Mouse (Mus musculus): ENCODE measurements around the gene Htatip2.

The Htatip2 gene

GRCm38 (mm10) chr7:49786618-49787382, 27.9 kb downstream of the Htatip2 start:
- DNase-seq (ENCODE audit: low read depth, low spot score), result peak; percentile 73

GRCm38 (mm10) chr7:49787383-49787645, 28.4 kb downstream of the Htatip2 start:
- DNase-seq (ENCODE audit: low read depth, low spot score), result no peak

- no peak for DNase-seq (ENCODE audit: low read depth, low spot score)
Measured at GRCm38 (mm10) chr7:49794304-49794703, 35.4 kb downstream of the Htatip2 start.

- no peak for DNase-seq (ENCODE audit: low read depth, low spot score)
Measured at GRCm38 (mm10) chr7:49797171-49797570, 38.3 kb downstream of the Htatip2 start.

GRCm38 (mm10) chr7:49803511-49803910, 44.6 kb downstream of the Htatip2 start:
- DNase-seq (ENCODE audit: low read depth, low spot score), result no peak

- no peak for DNase-seq (ENCODE audit: low read depth, low spot score)
Measured at GRCm38 (mm10) chr7:49804638-49805165, 45.8 kb downstream of the Htatip2 start.

- DNase-seq (ENCODE audit: low read depth, low spot score), result no peak
Measured at GRCm38 (mm10) chr7:49805618-49806017, 46.7 kb downstream of the Htatip2 start.

- no peak for DNase-seq (ENCODE audit: low read depth, low spot score)
Measured at GRCm38 (mm10) chr7:49807093-49807682, 48.3 kb downstream of the Htatip2 start.

GRCm38 (mm10) chr7:49807846-49808622, 49.1 kb downstream of the Htatip2 start:
- DNase-seq (ENCODE audit: low read depth, low spot score), result no peak

- no peak for DNase-seq (ENCODE audit: low read depth, low spot score)
Measured at GRCm38 (mm10) chr7:49809100-49809499, 50.2 kb downstream of the Htatip2 start.

GRCm38 (mm10) chr7:49809562-49809961, 50.6 kb downstream of the Htatip2 start:
- no peak for DNase-seq (ENCODE audit: low read depth, low spot score)

GRCm38 (mm10) chr7:49811346-49811745, 52.4 kb downstream of the Htatip2 start:
- DNase-seq (ENCODE audit: low read depth, low spot score), result peak; percentile 30

GRCm38 (mm10) chr7:49819393-49819792, 60.5 kb downstream of the Htatip2 start:
- DNase-seq (ENCODE audit: low read depth, low spot score), result no peak

- no peak for DNase-seq (ENCODE audit: low read depth, low spot score)
Measured at GRCm38 (mm10) chr7:49821370-49821769, 62.5 kb downstream of the Htatip2 start.

GRCm38 (mm10) chr7:49822028-49822427, 63.1 kb downstream of the Htatip2 start:
- no peak for DNase-seq (ENCODE audit: low read depth, low spot score)
